Mouse (Mus musculus) kidney, postnatal 0 days (tissue): ENCODE results near the gene Syt7. TPM values are rescaled to one million over a fixed set of nuclear protein-coding genes. Genes with fewer than 3 reads are reported as not detected.

Experiments
- ATAC-seq: fragments of 200-750 bp; cut with Nextera tagmentation; replicated peaks from 2 replicates; pipeline ENCODE4 v1.8.0; 2017; ENCODE audit warnings: low read depth, moderate number of reproducible peaks, moderate TSS enrichment, moderate library complexity; ENCODE audit not compliant: low FRiP score
- DNase-seq: peaks from one replicate; pipeline ENCODE4 v3.0.0-alpha.2; 2016; ENCODE audit warnings: low spot score
- H3K27ac ChIP-seq: fragments of 300-500 bp; sonication (generic); 2 replicates; pipeline ENCODE4 v1.5.1; 2014; ENCODE audit warnings: mild to moderate bottlenecking
- H3K27me3 ChIP-seq: fragments of 300-500 bp; sonication (generic); 2 replicates; pipeline ENCODE4 v1.6.1; 2014; ENCODE audit warnings: low read length, mixed read lengths; ENCODE audit not compliant: insufficient read depth
- H3K36me3 ChIP-seq: fragments of 300-500 bp; sonication (generic); 2 replicates; pipeline ENCODE4 v1.6.1; 2014; ENCODE audit warnings: low read length, mixed read lengths; ENCODE audit not compliant: insufficient read depth
- H3K4me1 ChIP-seq: fragments of 300-500 bp; sonication (generic); replicated peaks from 2 replicates; pipeline ENCODE4 v1.6.1; 2014; ENCODE audit warnings: antibody characterized with exemption, low read length, mixed read lengths; ENCODE audit not compliant: insufficient read depth
- H3K4me2 ChIP-seq: fragments of 300-500 bp; sonication (generic); 2 replicates; pipeline ENCODE4 v1.6.1; 2014; ENCODE audit warnings: mild to moderate bottlenecking, low read length, moderate library complexity, mixed read lengths
- H3K4me3 ChIP-seq: fragments of 300-500 bp; sonication (generic); replicated peaks from 2 replicates; pipeline ENCODE4 v1.5.1; 2014; ENCODE audit warnings: low read depth, low read length
- H3K9ac ChIP-seq: fragments of 300-500 bp; sonication (generic); 2 replicates; pipeline ENCODE4 v1.6.1; 2014; ENCODE audit warnings: low read depth, low read length
- H3K9me3 ChIP-seq: fragments of 300-500 bp; sonication (generic); replicated peaks from 2 replicates; pipeline ENCODE4 v1.6.1; 2016; ENCODE audit warnings: low read length, inconsistent platforms, mixed read lengths
- CTCF ChIP-seq: IDR thresholded peaks from 2 replicates; pipeline ENCODE4 v1.5.1; 2016; ENCODE audit warnings: antibody characterized with exemption, low read depth, mild to moderate bottlenecking, moderate library complexity
- WGBS: fragments of 180-500 bp; shearing (Covaris S2); extraction: QIAGEN DNeasy Blood & Tissue Kit; methylation state at CpG from one replicate; pipeline ENCODE4 v1.1.7; 2014; 5-methylcytosine and 5-hydroxymethylcytosine counted together
- polyA plus RNA-seq: library from polyadenylated mRNA; unstranded; fragments of >200 nt; fragmentation: Nextera tagmentation; extraction: Ambion mirVana; gene quantifications from 2 replicates; pipeline ENCODE4 v1.2.1, GENCODE M21; 2015

The Syt7 gene
- polyA plus RNA-seq, 1 experiment from 2014 or later, result 1.7 TPM

- Histone ChIP-seq H3K4me2 (peak overlapping the region; percentile 34), H3K9ac (0 out of 2 replicates have a peak overlapping the region, but pooled peaks have one; percentile 8), H3K4me3 (no peak overlapping the region), H3K4me1 (peaks cover 52% of the 10 kb centered on the region), H3K27me3 (no peaks in the 10 kb centered on the region), H3K9me3 (no peaks in the 10 kb centered on the region), H3K36me3 (no peaks in the 10 kb centered on the region), H3K27ac (no peak overlapping the region)
- DNase-seq (no peak), ATAC-seq (no peak)
- TF ChIP-seq CTCF, result no peak
- WGBS, result 16% methylated on average over 25 of the region's 25 CpGs
These were observed 37.4 kb downstream of the Syt7 start for GRCm38 (mm10) chr19:10426312-10426711.

GRCm38 (mm10) chr19:10426793-10427192, 37.9 kb downstream of the Syt7 start:
- Histone ChIP-seq H3K4me1 (peaks cover 52% of the 10 kb centered on the region), H3K4me3 (no peak overlapping the region), H3K9me3 (no peaks in the 10 kb centered on the region), H3K27me3 (no peaks in the 10 kb centered on the region), H3K36me3 (no peaks in the 10 kb centered on the region), H3K27ac (0 out of 2 replicates have a peak overlapping the region, but pooled peaks have one; percentile 57), H3K9ac (no peak overlapping the region), H3K4me2 (no peak overlapping the region)
- TF ChIP-seq CTCF, result no peak
- 32% methylated on average over 6 of the region's 6 CpGs for WGBS
- DNase-seq (no peak), ATAC-seq (no peak)

- Histone ChIP-seq H3K27ac (peak overlapping the region; percentile 57), H3K9me3 (no peaks in the 10 kb centered on the region), H3K4me2 (no peak overlapping the region), H3K36me3 (no peaks in the 10 kb centered on the region), H3K9ac (no peak overlapping the region), H3K4me3 (no peak overlapping the region), H3K4me1 (peaks cover 48% of the 10 kb centered on the region), H3K27me3 (no peaks in the 10 kb centered on the region)
- 35% methylated on average over 9 of the region's 9 CpGs for WGBS
- no peak for TF ChIP-seq CTCF
- DNase-seq, result peak; percentile 77
- no peak for ATAC-seq
These were observed 38.5 kb downstream of the Syt7 start for GRCm38 (mm10) chr19:10427431-10427830.

GRCm38 (mm10) chr19:10429371-10429770, 40.5 kb downstream of the Syt7 start:
- Histone ChIP-seq H3K4me1 (peaks cover 45% of the 10 kb centered on the region), H3K4me3 (no peak overlapping the region), H3K9ac (no peak overlapping the region), H3K4me2 (no peak overlapping the region), H3K27me3 (no peaks in the 10 kb centered on the region), H3K36me3 (no peaks in the 10 kb centered on the region), H3K27ac (no peak overlapping the region), H3K9me3 (no peaks in the 10 kb centered on the region)
- TF ChIP-seq CTCF, result no peak
- no peak for DNase-seq
- ATAC-seq, result no peak
- 87% methylated on average over 8 of the region's 8 CpGs for WGBS

GRCm38 (mm10) chr19:10431410-10431809, 42.5 kb downstream of the Syt7 start:
- no peak for TF ChIP-seq CTCF

GRCm38 (mm10) chr19:10431841-10432240, 43.0 kb downstream of the Syt7 start:
- H3K36me3 ChIP-seq, result no peaks in the 10 kb centered on the region
- no peak overlapping the region for H3K4me2 ChIP-seq
- H3K27ac ChIP-seq, result no peak overlapping the region
- TF ChIP-seq CTCF, result no peak
- DNase-seq (no peak), ATAC-seq (no peak)
- WGBS, result 63% methylated on average over 4 of the region's 4 CpGs
- no peak overlapping the region for H3K9ac ChIP-seq
- H3K9me3 ChIP-seq, result no peaks in the 10 kb centered on the region
- no peaks in the 10 kb centered on the region for H3K27me3 ChIP-seq
- H3K4me3 ChIP-seq, result no peak overlapping the region
- H3K4me1 ChIP-seq, result peaks cover 24% of the 10 kb centered on the region; the same call in 1 of the 2 replicates

More at GRCm38 (mm10) chr19:10431410-10431809, 42.5 kb downstream of the Syt7 start:
- 58% methylated on average over 3 of the region's 3 CpGs for WGBS
- H3K9me3 ChIP-seq, result no peaks in the 10 kb centered on the region
- no peak overlapping the region for H3K4me2 ChIP-seq
- no peaks in the 10 kb centered on the region for H3K36me3 ChIP-seq
- H3K27me3 ChIP-seq, result no peaks in the 10 kb centered on the region
- DNase-seq (no peak), ATAC-seq (no peak)
- no peak overlapping the region for H3K4me3 ChIP-seq
- peaks cover 28% of the 10 kb centered on the region for H3K4me1 ChIP-seq
- H3K27ac ChIP-seq, result no peak overlapping the region
- no peak overlapping the region for H3K9ac ChIP-seq

GRCm38 (mm10) chr19:10433225-10433624, 44.3 kb downstream of the Syt7 start:
- H3K4me1 ChIP-seq, result 0 out of 2 replicates have a peak, but pooled peaks cover 11% of the 10 kb centered on the region
- no peak overlapping the region for H3K9ac ChIP-seq
- 87% methylated on average over 7 of the region's 7 CpGs for WGBS
- DNase-seq, result no peak
- no peak for TF ChIP-seq CTCF
- no peaks in the 10 kb centered on the region for H3K36me3 ChIP-seq
- H3K4me2 ChIP-seq, result no peak overlapping the region
- H3K4me3 ChIP-seq, result no peak overlapping the region
- H3K27me3 ChIP-seq, result no peaks in the 10 kb centered on the region
- H3K27ac ChIP-seq, result no peak overlapping the region
- no peak for ATAC-seq
- no peaks in the 10 kb centered on the region for H3K9me3 ChIP-seq
